Mouse (Mus musculus) adrenal gland, postnatal 25 days (tissue): ENCODE data around the gene Ppp1r32. TPM values are rescaled to one million over a fixed set of nuclear protein-coding genes. Genes with fewer than 3 reads are reported as not detected.

Experiments
- total RNA-seq: library from RNA; stranded (reverse); gene quantifications from 2 replicates; pipeline ENCODE4 v1.2.3, GENCODE M21; 2021

Ppp1r32 gene
- total RNA-seq, 1 experiment from 2014 or later: 0.88 TPM

Other genes starting within 250 kb of the Ppp1r32 start
- 0.67 and 1.4 TPM in 2 replicates for gene Myrf, start 242.2 kb downstream of the Ppp1r32 start, total RNA-seq
- gene Dagla, start 178.1 kb downstream of the Ppp1r32 start, total RNA-seq: 5.5 and 7.3 TPM in 2 replicates
- gene Syt7, start 93.8 kb downstream of the Ppp1r32 start, total RNA-seq: 21.6 and 27.9 TPM in 2 replicates
- gene Lrrc10b, start 25.5 kb downstream of the Ppp1r32 start, total RNA-seq: 2.2 and 2.5 TPM in 2 replicates
- gene Cpsf7, start 42.3 kb upstream of the Ppp1r32 start, total RNA-seq: 59.8 and 70.4 TPM in 2 replicates
- 60.6 and 63.5 TPM in 2 replicates for gene Sdhaf2, start 43.2 kb upstream of the Ppp1r32 start, total RNA-seq
- gene Tmem216, start 73.3 kb upstream of the Ppp1r32 start, total RNA-seq: 16.2 and 20.6 TPM in 2 replicates
- gene Cyb561a3, start 94.2 kb upstream of the Ppp1r32 start, total RNA-seq: 18.4 and 25.3 TPM in 2 replicates
- gene Tmem138, start 94.4 kb upstream of the Ppp1r32 start, total RNA-seq: 8.4 and 13.2 TPM in 2 replicates
- gene Ddb1, start 122.4 kb upstream of the Ppp1r32 start, total RNA-seq: 305 and 314 TPM in 2 replicates
- gene Tkfc, start 122.7 kb upstream of the Ppp1r32 start, total RNA-seq: 18.0 and 21.7 TPM in 2 replicates
- gene Vwce, start 151.3 kb upstream of the Ppp1r32 start, total RNA-seq: 0.43 and 1.4 TPM in 2 replicates
- not detected in 2 replicates for gene Pga5, start 195.1 kb upstream of the Ppp1r32 start, total RNA-seq
- 32.4 and 33.6 TPM in 2 replicates for gene Vps37c, start 205.8 kb upstream of the Ppp1r32 start, total RNA-seq